Mouse (Mus musculus) ES-E14 (cell line): Measurements from ENCODE around the gene Rasgrf2.

ENCODE experiments used
- HCFC1 ChIP-seq: IDR thresholded peaks from 2 replicates; pipeline ENCODE4 v1.6.1; 2012; ENCODE audit warnings: low read length, inconsistent platforms, borderline replicate concordance; ENCODE audit not compliant: insufficient read depth
- MAFK ChIP-seq: IDR thresholded peaks from 2 replicates; pipeline ENCODE4 v1.6.1; 2014; ENCODE audit warnings: mild to moderate bottlenecking, low read depth, low read length, inconsistent platforms; ENCODE audit not compliant: insufficient read depth
- ZNF384 ChIP-seq: IDR thresholded peaks from 2 replicates; pipeline ENCODE4 v1.6.1; 2012; ENCODE audit warnings: low read depth, low read length, inconsistent platforms

GRCm38 (mm10) chr13:92026651-92027050 lies 104.8 kb downstream of the Rasgrf2 start:
- TF ChIP-seq ZNF384 (no peak), MAFK (no peak), HCFC1 (no peak)
